Mouse (Mus musculus) stomach, postnatal 0 days (tissue): ENCODE data around the gene 9130213A22Rik.

ENCODE experiments used
- CTCF ChIP-seq: IDR thresholded peaks from 2 replicates; pipeline ENCODE4 v1.5.1; 2016; ENCODE audit warnings: antibody characterized with exemption, low read depth, mild to moderate bottlenecking, moderate library complexity
- EP300 ChIP-seq: optimal IDR thresholded peaks from 2 replicates; pipeline ENCODE3; 2016; ENCODE audit warnings: antibody characterized with exemption

DNA sequence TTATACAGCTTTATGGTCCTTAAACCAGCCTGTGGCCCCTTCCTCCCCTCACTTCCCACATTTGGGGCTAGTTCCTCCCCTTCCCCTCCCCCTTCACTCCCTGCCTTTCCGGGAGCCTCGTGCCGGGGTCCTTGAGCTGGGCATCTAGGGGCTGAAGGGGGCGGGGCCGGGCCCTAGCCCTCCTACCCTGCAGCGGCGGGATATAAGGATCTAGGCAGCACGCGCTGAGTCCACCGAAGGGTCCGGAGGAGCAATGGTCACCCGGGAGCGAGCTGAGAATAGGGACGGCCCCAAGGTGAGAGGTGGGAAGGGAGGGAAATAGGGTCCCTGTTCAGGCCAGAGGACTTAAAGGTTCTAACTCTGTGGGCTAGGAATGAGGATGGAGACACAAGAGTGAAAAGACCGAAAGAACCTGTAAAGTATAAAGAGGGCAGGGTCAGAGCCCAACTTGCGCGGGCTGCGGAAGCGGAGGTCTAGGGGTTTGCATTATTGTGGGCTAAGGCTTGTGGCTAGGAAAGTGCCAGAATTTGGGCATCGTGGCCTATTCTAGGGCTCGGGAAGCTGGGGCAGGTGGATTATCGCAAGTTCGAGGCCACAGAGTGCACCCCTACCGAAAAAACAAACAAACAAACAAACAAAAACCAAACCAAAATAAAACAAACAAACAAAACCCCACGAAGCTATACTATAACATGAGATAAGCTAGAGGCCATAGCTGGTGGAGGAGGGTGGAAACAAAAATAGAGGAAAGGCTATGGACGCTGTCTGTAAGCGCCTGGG, 2.0 kb downstream of the 9130213A22Rik start, which contains the start of gene Hes7:
- TF ChIP-seq CTCF (no peak), EP300 (no peak)
